Mouse (Mus musculus) retina, postnatal 1 day (tissue): Measurements from ENCODE around the gene Kpna2.
A peak's percentile ranks its signal among the peaks of the same experiment; 100 is the strongest.
"Not testable (repeated sequence)": the region's sequence is repeated elsewhere in the genome, so short reads cannot be mapped to it uniquely, and the experiment has no call there.

ENCODE experiments used
- DNase-seq: peaks from one replicate; pipeline ENCODE4 v3.0.0-alpha.2; 2012

The Kpna2 gene

DNA sequence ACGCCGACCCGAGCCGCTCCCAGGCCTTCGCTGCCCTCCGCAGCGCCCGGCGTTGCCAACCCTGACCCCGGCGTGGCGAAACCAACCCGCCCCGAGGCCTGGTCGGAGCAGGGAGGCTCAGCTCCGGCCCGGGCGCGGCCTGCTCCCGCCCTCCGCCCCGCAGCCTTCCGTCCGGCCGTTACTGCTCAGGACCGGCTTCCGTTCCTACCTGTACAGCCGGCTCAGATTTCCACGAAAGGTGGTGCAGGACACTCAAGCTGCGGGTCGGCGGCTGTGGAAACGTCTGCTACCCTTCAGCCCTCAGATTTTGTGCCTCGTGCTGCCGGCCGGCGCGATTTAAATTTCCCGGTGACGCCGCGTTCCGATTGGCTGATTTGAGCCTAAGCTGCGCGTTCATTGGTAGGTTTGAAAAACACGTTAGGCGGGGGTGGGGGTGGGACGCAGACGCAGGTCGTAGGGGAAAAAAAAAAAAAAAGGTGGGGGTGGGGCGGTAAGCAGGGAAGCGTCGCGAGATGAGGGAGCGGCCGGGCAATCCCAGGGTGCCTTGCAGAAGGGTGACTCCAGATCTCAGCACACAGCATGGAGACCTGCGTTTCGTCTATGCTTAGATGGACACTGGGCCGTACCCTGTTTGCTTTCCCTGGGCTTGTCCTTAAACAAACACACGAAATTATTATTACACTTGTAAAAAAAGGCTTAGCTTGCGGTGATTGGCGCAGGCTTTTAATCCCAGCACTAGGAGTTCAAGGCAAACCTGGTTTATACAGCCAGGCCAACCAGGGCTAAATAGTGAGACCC is at the start of gene Kpna2:
Gene Kpna2 (minus strand): TSS at position 391 of the 798 bp plus-strand sequence.
- peak; percentile 97 for DNase-seq

- no peak for DNase-seq
These were observed 47.7 kb upstream of the Kpna2 start for GRCm38 (mm10) chr11:107046766-107047620.

DNA sequence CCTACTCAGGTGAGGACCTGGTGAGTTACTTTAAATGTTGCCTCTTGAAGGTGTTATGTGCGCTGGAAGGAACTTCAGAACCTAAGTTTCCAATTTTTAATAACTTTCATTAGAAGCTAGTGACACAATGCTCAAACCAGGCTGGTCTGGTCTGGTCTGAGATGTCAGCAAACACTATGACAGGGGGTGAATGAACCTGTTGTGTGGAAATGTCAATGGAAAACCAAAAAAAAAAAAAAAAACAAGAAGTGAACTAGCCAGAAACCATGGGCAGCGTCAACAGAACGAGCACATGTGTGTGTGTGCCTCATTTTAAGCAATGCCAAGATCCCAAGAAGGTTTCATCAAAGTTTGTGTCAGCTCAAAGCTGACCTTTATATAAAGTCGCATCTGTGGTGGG is 46.2 kb upstream of the Kpna2 start:
- no peak for DNase-seq

DNA sequence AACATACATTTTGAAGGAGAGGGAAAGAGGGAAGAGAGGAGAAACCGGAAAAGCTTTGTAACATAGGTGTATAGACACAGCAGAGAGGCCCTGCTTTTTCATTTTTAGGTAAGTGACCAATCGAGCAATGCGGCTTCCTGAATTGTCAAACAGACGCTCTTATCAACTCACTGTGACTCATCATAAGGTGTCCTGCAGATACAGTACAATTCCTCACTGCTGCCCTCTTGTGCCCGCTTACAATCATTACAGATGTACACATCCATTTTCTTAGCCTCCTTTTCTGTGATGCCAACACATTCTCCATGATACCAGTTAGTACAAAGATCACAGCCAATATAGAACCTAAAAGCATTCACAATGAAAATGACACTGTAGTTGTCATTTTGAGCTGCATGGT is 45.0 kb upstream of the Kpna2 start:
- peak; percentile 81 for DNase-seq

- DNase-seq = no peak
These were observed 44.0 kb upstream of the Kpna2 start for GRCm38 (mm10) chr11:107043361-107043760.

- DNase-seq = no peak
These were observed 42.1 kb upstream of the Kpna2 start for GRCm38 (mm10) chr11:107041396-107041795.

DNA sequence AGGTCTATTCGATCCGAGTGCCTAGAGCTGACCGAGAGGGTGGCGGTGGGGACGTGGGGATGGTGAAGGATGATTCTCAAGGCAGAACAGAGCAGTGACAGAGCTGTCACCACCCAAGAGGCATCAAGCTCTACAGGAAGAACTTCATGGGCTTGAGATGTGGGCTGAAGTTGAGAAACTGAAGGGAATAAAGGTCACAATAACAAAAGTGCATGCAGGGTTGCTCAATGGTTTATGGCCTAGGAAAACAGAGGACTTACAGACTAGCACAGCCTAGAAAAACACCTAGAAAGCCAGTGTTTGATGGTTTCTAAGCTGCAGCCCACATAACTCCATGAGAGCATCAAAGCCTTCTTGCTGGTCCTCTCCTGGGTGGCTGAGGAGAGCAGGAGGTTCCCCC is 40.1 kb upstream of the Kpna2 start:
- no peak for DNase-seq

- DNase-seq = no peak
These were observed 34.9 kb upstream of the Kpna2 start for GRCm38 (mm10) chr11:107034085-107034810.

DNA sequence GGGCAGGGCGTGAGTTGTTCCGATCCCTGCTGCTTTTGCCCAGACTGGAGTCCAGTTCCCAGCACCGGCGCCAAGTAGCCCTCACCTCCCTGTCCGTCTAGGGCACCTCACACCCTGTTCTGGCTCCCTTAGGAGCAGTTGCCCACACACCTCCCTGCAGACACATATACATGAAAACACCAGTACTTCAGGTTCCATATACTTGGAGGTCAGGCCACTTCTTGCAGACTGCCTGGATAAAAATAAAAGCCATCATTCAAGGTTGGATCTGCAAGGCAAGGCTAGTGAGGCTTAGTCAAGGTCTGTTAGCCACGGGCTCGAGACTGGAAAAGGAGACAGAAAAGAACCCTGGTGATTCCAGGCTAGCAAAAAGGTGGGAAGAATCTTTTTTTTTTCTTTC is 32.3 kb upstream of the Kpna2 start:
- DNase-seq = no peak

- no peak for DNase-seq
These were observed 30.2 kb upstream of the Kpna2 start for GRCm38 (mm10) chr11:107029536-107029935.

DNA sequence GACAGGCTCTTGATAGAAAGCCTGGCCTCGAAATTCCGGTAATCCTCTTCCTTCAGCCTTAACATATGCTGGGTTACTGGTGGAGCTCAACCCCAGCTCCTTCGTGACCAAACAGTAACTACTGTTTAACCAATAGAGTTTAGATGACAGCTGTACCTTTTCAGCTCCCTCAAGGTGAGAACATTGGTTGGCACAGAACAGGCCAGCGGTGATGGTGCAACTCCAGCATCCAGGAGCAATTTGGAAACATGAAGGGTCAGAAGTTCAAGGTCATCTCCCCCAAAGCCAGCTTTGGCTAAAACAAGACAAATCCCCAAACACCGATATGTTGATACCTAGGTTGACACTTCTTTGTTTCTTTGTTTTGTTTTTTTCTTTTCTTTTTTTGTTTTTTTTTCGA is 29.4 kb upstream of the Kpna2 start:
- no peak for DNase-seq

DNA sequence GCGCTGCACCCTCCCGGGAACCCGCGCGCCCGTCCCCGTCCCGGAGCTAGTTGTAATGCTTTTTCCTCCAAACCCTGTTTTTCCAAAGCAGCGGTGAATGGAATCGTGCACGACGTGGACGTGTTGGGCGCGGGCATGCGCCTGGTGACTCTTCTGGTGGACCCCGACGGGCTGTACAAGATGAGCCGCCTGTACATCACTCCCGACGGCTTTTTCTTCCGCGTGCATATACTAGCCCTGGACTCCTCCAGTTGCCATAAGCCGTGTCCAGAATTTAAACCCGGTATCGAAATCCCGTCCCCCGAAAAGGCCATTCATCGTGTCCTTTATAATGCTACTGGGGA is 28.9 kb upstream of the Kpna2 start:
- DNase-seq = no peak

- peak; percentile 96 for DNase-seq
These were observed 28.3 kb upstream of the Kpna2 start for GRCm38 (mm10) chr11:107027431-107028274.

DNA sequence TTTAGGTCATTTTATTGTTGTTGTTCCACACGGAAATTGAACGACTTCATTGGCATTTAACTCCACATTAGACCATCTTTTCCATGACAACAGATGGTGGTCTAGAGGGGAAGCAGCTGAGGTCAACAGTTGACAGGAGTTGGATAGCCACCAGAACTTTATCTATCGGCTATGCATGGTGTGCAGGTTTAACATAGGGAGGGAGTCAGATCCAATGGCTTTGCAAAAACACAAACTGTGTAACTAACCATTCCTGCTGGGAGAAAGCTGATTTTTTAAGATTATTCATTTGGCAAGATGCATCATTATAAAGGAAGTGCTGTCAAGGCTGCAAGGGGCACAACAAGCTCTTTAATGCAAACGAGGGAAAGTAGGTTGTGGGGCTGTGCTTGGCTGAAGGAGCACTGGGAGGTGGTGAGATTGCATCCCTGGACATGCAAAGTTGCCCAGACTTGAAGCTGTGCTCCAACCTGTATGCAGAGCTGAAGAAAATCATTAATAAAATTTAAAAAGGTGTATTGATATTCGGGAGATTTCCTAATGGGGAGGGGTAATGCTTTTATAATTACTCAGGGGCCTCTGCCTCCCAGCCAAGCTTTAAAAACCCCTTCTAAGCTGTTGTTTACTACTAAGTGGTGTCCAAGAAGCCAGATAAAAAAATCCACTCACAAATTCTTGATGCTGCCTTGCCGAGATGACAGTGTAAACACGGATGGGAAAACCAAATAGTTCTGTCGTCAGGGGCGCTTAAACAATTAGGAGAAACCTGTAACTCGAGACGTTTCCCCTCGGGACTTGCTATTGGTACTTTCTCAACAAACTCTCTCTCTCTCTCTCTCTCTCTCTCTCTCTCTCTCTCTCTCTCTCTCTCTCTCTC is 27.5 kb upstream of the Kpna2 start:
- peak; percentile 73 for DNase-seq

GRCm38 (mm10) chr11:107025411-107026321 is 26.3 kb upstream of the Kpna2 start, which contains the start of gene 1810010H24Rik:
Gene 1810010H24Rik (plus strand): TSS chr11:107025681.
- DNase-seq = peak; percentile 80

DNA sequence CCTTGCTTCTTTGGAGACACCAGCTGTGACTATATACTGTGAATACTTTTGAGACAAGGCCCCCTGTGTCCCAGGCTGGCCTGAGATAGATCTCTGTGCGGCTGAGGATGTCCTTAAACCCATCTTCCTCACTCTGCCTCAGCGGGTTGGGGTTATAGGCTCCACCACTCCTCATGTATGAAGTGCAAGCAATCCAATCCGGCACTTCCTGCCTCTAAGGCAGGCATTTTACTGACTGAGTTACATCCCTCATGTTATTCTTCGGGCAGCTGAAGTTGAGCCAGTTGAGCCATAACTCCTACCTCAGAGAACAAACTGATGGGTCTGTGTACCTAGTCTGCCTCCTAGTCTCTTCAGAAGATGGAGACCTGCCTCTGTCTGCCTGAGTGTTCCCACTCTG is 25.1 kb upstream of the Kpna2 start:
- no peak for DNase-seq

GRCm38 (mm10) chr11:107022050-107022683 is 22.8 kb upstream of the Kpna2 start:
- no peak for DNase-seq

- not testable (repeated sequence) for DNase-seq
These were observed 20.4 kb upstream of the Kpna2 start for GRCm38 (mm10) chr11:107019722-107020121.

DNA sequence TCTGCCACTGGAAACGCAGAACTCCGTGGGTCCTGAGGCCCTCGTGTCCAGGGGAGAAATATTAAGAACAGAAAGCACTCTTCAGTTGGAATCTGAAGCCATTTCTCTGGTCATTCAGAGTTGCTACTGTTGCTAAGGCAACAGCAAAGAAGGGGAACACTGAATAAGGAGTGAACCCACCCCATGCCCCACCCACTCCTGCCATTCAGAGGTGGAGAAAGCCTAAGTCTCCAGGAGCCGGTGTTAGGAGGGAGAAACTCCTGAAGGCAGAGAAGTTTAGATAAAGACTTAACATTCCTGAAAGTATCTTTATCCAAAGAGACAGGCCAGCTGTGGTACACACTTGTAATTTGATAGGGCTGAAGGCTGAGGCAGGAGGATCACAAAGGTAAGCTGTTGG is 20.0 kb upstream of the Kpna2 start:
- DNase-seq = no peak

DNA sequence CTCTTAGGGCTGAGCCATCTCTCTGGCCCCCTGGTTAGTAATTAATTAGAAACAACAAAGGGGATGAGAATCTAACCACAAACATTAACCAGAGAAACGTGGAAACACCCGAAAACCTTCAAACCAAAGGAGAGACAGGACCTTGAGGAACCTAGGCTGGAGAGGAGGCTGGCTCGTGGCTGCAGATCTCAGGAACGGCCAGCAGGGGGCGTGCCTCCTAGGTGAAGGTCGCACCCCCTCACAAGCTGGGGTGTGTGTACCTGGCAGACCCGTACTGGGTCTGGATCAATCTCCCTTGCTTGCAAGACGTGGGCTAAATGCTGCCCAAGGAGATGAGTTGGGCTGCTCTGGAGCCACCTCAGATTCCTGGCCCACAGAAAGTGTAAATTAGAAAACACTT is 19.3 kb upstream of the Kpna2 start:
- DNase-seq = no peak
